Mouse (Mus musculus): ENCODE results near the gene Nmrk1. TPM values are rescaled to one million over a fixed set of nuclear protein-coding genes. Genes with fewer than 3 reads are reported as not detected.

Nmrk1 gene
- total RNA-seq, 2 experiments from 2014 or later, result 3.1 to 4.0 TPM

DNA sequence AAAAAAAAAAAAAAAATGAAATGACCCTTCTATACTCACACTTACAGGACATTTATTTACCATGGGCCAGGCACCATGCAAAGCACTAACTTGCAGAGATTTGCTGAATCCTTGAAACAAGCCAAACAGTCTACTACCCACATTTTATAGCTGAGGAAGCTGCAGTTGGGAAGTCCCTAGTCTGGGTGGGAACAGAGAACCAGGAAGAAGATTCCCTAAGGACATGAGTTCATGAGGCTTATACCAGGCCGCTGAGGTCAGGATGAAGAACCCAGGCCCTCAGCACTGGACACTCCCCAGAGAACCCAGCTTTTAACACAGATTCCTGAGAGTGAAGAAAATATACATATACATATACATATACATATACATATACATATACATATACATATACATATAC, 14.2 kb upstream of the Nmrk1 start:
- no peak for DNase-seq

DNA sequence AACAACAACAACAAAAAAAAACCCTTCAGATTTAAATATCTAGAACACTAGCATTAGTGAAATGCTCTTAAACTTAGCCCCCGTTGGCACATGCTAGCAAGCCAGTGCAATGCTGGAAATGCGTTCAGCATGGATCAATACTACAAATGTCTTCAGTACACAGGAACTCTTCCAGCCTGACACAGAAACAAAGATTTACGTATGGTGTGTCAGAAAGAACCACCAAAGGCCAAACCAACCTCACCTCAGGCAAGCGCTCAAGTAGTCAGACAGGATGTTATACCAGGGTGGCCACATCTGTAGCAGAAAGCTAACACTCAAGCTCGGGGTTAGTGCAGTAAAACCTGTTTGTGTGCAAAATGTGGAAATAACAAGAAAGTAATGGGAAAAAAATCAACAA, 12.7 kb upstream of the Nmrk1 start:
- no peak for DNase-seq

DNA sequence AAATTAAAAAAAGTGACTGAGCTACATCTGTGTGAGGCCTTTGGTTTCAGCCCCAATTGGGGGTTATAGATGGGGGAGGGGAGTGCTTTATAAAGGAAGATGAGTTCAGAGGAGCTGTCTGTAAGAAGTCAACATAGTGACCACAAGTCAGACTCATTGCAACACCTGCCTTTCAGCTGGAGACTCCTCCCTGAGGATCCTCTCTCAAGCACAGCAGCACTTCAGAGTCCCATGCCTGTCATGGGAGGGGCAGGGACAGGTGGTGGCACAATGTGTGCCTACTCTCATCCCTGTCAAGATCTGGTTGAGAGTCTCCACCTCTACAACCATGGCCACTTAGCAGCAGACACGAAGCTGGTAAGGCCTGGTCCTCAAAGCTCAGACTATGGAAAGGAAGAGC, 12.1 kb upstream of the Nmrk1 start:
- no peak for DNase-seq

DNA sequence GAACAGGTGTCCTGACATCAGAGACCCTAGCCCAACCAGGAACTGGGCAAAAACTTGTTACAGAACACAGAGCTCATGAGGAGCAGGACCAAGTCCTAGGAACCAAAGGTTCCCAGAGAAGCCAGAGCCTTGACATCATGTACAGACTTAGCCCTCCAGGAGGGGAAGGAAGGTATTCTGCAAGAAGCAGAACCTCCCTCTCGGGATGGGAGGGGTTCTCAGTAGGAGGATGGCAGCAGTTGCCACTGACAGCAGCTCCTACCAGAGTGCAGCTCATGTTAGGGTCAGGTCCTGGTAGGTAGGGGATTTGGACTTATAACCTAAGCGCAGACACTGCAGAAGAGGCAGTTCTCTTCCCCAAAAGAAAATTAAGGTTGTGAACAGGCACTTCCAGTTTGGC, 7.9 kb upstream of the Nmrk1 start:
- DNase-seq, result no peak

DNA sequence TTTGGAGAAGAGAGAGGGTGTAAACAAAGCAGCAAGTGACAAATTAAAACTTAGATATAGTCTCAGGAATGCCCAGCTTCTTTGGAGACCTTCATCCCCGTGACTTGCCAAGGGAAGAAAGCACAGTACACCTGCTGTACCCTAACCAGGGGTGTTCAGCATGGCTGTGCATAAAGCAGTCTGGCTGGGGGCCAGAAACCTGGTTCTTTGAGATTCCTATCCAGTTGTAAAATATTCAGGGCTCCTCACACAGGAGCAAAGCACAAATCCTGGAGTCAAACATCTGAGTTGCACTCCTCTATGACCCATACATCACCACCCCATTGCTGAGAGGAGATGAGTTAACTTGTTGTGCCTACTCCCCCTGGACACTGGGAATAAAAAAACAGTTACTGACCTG, 2.2 kb upstream of the Nmrk1 start:
- DNase-seq, result peak; percentile 32

DNA sequence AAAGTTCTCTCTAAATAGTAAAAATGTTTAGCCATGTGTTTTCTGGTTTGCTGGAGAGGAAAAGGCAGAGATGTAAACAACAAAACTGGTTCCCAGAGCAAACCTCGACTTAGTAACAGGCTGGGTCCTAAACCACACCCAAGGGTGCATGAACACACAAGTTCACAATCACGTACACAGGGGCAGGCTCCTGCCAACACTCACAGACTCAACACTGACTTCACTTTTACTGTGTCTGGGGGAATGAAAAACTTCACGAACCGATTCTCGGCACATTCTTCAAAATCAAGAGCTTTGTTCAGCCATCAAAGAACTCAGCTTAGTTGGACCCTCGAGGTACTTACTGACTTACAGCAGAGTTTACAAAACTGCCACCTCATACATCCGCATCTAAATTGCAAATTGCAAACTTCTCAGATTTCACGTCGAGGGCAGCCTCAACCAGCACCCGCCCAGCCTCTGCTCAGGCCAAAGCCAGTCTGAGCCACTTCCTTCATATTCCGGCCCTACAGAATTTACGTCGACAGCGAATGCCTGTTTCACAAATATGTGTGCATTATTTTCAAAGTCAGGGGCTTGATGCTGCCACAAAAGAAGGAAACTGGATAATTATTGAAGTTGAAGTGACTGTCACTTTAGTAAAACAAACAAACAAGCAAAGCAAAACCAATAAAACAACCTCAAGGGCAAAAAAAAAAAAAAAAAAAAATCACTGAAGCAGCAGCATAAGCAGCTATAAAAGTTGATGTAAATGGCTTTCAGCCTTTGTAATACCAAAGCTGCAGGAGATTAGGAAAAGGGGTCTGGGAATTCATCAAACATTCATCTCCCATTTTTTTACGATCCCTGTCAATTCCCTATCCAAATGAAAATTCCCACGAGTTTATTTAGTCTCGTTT, 1.3 kb upstream of the Nmrk1 start:
- peak; percentile 14 for DNase-seq

DNA sequence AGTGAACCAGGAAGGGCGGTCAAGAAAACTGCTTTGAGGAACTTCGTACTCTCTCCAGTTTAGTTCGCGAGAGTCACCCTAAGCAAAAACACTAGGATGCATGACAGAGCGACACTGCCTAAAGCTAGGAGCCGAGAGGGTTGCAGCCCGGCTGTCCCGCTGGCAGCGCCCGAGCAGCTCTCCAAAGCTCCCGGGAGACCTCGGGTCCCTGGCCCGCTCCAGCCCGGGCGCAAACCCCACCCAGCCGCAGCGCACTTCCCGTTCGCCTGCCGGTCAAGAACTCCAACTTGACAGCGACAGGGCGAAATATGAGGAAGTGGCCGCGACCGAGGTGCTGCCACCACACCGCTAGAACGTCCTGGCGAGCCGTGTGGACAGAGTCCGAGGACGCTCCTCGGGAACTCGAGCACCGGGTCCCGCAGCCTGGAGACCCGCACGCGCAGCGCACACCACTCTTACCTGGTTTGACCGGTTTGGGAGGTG, 548 bp upstream of the Nmrk1 start:
- peak; percentile 70 for DNase-seq

DNA sequence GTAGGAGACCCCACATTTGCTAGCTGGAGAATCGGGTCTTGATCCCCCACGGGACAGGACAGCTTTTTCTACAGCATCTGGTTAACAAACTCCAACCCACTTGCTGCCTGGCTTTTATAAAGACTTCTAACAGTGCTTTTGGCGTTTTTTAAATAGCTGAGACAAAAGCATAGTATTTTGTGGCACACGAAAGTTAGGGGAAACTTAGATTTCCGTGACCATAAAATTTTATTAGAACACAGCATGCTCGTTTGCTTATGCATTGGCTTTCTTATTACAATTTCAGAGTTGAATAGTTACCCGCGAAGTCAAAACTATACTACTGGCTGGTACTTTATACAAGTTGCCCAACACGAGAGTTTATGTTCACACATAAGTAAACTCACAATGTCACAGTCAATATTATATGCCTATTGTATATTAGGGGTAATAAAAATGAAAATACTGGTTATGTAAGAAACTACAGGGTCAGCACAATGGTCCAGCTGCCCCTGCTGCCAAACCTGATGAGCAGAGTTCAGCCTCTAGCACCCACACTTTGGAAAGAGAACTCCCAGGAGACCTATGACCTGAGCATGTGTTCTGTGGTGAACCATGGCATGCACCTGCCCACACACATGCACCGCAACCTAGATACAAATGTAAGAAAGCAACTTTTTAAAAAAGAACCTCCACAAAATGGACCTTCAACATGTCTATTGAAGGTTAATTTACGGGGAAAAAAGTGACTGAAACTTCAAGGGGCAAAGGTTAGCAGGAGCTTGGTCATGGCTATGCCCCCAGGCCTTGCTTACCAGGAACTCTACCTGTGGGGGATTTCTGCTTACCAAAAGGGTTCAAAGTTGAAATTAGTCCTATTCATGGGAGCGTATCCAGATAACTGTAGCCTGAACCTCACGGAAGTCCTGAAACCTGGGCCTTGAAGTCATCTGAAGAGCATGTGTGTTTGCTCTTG, 758 bp downstream of the Nmrk1 start:
- DNase-seq, result no peak

DNA sequence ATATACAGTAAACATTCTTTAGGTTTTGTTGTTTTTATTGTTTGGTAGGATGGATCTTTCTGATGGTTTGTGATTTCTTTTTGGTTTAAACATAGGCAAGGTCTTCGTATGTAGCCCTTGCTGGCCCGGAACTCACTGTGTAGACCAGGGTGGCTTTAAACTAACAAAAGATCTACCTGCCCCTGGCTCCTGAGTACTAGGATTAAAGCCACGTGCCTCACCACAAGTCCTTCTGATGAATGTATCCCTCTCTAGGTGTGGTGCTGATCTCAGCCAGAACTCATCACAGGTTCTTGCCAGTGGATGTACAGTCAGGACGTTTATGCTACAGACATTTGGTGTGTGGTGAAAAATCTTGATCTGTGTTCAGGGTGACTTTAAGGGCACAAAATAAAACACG, 6.2 kb downstream of the Nmrk1 start:
- no peak for DNase-seq

DNA sequence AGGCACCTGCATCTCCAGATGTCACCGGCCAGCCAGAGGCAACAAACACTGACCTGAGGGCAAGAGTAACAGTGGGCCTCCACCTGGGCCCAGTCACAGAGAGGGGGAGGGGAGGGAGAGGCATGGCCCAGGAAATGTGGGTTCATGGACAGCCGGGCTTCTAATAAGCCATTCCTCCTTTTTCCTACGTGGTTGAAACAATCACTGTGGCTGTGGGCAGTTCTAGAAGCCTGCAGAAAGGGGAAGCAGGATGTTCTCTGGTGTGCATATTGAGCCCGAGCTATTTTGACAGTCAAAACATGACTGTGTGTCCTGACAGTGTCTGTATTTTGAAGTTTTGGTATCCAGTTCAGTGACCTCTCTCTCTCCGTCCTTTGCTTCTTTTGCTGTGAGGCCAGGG, 7.2 kb downstream of the Nmrk1 start:
- DNase-seq, result no peak

DNA sequence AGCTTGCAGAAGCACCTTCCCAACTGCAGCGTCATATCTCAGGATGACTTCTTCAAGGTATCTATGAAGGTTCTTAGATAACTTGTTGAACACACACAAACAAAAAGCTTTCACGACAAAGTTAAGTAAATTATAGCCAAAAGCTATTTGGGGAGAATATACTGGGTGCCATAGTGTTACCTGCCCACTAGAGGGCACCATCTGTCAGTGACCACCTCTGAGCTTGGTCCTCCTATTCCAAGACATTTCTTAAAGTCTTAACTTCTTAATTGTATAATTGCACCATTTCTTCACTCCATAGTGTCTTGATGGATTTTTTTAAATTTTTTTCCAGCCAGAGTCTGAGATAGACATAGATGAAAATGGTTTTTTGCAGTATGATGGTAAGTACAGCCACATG, 7.8 kb downstream of the Nmrk1 start:
- no peak for DNase-seq

DNA sequence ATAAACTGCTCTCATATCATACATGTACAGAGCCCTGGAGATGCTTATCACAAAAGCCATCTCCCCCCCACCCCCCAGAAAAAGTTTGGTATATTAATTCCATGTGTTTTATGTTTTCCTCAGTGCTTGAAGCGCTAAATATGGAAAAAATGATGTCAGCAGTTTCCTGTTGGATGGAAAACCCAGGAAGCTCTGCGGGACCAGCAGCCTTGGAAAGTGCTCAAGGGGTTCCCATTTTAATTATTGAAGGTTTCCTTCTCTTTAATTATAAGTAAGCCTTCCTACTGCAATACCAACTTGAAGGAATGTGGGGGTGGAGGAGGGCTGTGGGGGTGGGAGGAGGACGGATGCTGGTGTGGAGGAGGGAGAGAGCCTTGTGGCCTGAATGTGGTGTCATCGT, 9.3 kb downstream of the Nmrk1 start:
- DNase-seq, result no peak

DNA sequence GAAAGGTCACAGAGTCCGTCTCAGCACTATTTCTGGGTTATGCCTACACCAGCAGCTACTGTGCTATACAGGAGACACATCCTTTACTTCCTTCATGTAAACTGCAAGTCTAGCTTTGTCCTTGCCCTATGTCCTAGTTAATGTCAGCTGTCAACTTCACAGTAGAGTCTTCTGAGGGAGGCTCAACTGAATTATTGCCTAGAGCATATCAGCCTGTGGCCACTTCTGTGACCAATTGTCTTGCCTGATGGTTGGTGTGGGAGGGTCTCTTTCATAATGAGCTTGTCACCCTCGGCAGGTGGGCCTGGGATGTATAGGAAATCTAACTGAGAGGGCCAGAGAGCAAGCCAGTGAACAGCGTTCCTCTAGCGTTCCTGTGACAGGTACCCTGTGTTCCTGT, 11.7 kb downstream of the Nmrk1 start:
- DNase-seq, result no peak

DNA sequence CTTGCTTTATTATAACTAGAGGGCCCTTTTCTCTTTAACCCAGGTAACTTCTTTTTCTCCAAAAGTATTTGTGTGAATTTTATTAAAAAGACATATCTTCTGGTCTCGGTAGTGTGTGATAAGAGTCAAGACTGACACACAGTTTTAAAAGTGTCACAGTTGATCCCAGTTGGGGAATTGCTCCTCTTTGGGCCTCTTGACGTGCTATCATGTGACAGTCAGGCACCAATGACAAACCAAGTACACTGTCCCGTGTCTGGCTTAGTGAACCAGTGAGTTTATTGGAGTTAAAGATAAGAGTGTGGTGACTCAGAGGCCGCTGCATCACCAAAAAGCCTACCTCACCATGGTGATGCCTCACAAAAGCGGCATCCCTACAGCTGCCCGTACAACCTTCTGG, 12.3 kb downstream of the Nmrk1 start:
- DNase-seq, result no peak

DNA sequence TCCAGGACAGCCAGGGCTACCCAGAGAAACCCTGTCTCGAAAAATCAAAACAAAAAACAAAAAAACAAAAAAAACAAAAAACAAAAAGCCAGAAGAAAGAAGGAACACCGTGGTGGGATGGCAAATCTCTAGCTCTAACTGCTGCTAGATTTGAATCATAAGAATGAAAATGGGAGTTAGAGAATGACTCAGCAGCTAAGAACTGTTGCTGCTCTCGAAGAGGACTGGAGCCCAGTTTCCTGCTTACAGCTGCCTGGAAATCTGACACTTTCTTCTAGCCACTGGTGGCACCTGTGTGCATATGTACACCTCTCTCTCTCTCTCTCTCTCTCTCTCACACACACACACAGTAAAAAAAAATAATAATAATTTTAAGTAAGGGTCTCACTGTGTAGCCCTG, 14.6 kb downstream of the Nmrk1 start:
- no peak for DNase-seq

DNA sequence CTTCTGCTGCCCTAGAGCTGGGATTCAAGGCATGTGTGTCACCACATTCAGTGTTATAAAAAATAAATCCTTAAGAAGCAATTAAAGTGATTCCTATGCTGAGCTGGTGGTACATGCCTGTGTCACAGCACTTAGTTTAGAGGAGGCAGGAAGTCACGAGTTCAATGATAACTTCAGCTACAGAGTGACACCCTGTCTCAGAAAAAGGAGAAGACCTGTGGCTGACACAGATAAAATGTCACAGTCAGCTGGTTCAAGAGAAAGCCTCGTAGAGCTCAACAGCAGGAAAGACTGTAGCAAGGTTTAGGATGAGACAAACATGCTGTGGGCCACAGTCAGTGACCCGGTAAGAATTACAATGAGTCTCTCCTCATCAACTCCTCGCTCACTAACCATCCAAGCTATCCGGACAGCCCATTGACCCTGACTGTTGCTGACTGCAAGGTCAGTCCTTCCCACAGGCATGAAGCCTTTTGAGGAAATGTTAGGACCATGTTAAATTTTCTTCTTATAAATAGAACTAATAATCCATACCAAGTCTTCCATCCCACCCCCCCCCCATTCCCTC, 15.2 kb downstream of the Nmrk1 start:
- DNase-seq, result no peak

DNA sequence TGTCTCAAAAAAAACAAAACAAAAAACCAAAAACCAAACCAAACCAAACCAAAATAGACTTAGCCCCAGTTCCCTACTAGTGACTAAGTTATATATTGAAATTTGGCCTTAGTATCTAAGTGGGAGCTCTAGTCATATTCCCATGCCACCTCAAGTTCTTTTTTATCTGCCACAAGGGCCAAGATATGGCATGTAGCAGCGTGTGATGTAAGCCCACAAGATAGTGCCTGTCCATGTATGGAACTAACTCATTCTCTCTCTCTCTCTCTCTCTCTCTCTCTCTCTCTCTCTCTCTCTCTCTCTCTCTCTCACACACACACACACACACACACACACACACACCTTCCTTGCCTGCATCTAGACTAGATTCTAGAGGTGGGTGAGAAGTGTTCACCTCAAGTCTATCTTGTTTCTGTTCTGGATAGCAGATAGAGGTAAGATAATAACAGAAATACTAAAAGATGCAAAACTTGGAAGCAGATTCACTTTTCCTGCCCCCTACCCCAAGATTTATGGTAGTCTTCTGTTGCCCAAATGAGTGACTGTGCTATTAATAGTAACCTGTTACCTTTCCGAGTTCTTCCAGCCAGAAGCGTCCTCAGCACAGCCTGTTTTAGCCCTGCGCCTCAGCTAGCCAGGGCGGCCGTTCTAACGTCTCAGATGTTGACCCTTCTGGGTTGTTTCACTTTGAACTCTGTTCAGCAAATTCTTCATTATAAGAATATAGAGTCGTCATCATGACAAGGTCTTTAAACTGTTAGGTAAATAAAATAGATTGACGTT, 16.2 kb downstream of the Nmrk1 start:
- no peak for DNase-seq

DNA sequence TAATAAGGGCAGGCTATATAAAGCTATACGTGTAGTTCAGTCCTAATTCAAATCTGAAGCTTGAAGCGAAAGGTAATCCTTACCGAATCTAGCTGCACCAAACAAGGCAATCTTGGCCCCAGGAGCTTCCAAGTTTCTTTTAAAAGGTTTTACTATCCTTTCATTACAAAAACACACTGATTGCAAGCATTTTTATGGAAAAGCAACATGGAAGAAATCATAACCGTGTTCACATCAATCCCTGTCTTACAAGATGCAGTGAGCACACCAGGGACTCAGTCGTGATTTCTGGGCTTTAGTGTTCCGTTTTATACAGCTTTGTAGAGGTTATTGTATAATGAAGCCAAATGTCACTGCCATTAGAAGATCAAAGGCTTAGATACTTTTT, 16.8 kb downstream of the Nmrk1 start:
- no peak for DNase-seq

DNA sequence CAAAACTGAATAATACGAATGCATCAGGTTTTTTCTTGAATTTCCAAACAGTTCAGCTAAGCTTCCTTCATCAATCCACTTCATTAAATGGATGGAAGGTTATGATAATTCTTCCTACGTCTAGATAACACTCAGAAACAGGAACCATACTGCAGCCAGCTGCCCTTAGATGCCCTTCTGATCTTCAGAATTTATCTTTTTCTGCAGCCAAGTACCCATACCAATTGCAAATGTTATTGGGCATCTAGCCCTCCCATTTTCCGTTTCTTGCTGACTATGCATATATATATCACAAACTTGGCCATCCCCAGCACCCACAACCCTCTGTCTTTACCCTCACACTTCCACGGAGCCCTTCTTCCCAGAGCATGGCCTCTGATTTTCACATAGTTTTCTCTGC, 18.2 kb downstream of the Nmrk1 start:
- no peak for DNase-seq

DNA sequence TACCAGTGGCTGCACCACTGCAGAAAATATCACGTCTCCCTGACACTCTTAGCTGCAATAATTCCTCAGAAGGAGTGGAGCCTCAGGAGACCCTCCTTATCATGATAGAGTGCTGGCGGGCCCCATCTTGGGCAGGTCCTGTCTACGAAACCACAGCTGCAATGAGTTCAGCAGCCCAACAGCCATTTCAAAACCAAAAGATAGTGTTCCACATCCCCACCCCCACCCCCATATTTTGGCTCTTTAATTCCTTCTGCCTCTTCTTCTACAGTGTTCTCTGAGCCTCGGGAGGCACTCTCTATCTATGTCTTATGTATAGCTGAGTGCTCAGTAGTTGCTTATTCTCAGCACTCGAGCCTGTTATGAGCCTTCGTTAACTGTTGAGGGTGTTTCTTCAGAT, 18.7 kb downstream of the Nmrk1 start:
- DNase-seq, result no peak

DNA sequence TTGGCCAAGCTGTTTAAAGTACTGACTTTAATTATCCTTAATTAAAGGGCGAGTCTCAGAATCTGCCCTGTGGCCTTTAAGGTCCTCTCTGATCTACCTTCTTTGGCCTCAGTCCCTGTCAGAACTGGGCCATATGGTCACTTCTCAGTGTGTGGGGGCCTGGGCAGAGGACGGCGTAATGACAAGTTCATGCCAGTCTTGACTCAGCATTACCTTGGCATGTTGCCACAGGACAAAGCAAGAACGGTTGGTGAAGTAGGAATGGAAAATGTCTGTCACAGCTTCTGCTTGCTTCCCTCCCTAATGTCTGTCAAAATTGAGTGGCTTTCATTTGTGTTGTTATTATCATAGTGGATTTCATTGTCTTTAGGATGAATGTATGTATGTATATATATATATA, 20.8 kb downstream of the Nmrk1 start:
- DNase-seq, result no peak

DNA sequence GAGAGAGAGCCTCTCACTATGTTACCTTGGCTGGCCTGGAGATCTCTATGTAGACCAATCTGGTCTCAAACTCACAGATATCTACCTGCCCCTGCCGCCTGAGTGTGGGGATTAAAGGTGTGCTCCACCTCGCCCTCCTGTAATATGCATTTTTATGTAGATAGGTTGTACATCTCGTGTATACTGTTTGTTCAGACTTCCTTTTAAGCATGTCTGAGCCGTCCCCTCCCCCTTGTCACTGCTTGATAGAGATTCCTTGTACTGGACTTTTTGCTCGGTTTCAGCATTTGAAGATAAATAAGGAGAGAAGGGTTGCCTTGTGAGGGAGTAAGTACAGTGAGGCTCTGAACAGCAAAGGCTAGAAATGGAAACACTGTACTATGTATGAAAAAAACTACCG, 21.3 kb downstream of the Nmrk1 start:
- DNase-seq, result no peak
